Mouse (Mus musculus) heart, postnatal 0 days (tissue): Measurements from ENCODE around the gene Tulp2. TPM values are rescaled to one million over a fixed set of nuclear protein-coding genes. Genes with fewer than 3 reads are reported as not detected.

Experiments used
- ATAC-seq: fragments of 200-750 bp; cut with Nextera tagmentation; 2 replicates; pipeline ENCODE4 v1.8.0; 2017; ENCODE audit warnings: low read depth, moderate number of reproducible peaks, moderate library complexity; ENCODE audit not compliant: insufficient read depth
- DNase-seq: peaks from one replicate; pipeline ENCODE4 v3.0.0-alpha.2; 2016; ENCODE audit warnings: low spot score
- H3K27ac ChIP-seq: fragments of 300-500 bp; sonication (generic); 2 replicates; pipeline ENCODE4 v1.5.1; 2014; ENCODE audit warnings: low read depth, mild to moderate bottlenecking
- H3K27me3 ChIP-seq: fragments of 300-500 bp; sonication (generic); 2 replicates; pipeline ENCODE4 v1.6.1; 2014; ENCODE audit warnings: low read length, mixed read lengths; ENCODE audit not compliant: control insufficient read depth, insufficient read depth
- H3K36me3 ChIP-seq: fragments of 300-500 bp; sonication (generic); replicated peaks from 2 replicates; pipeline ENCODE4 v1.6.1; 2014; ENCODE audit warnings: low read length, mixed read lengths; ENCODE audit not compliant: control insufficient read depth, insufficient read depth
- H3K4me1 ChIP-seq: fragments of 300-500 bp; sonication (generic); 2 replicates; pipeline ENCODE4 v1.6.1; 2014; ENCODE audit warnings: antibody characterized with exemption; ENCODE audit not compliant: control insufficient read depth, insufficient read depth
- H3K4me2 ChIP-seq: fragments of 300-500 bp; sonication (generic); 2 replicates; pipeline ENCODE4 v1.6.1; 2014; ENCODE audit warnings: low read depth, mild to moderate bottlenecking, low read length, moderate library complexity
- H3K4me3 ChIP-seq: fragments of 300-500 bp; sonication (generic); 2 replicates; pipeline ENCODE4 v1.5.1; 2014; ENCODE audit warnings: low read depth, low read length
- H3K9ac ChIP-seq: fragments of 300-500 bp; sonication (generic); replicated peaks from 2 replicates; pipeline ENCODE4 v1.6.1; 2014; ENCODE audit warnings: low read depth, low read length, mixed read lengths
- H3K9me3 ChIP-seq: fragments of 300-500 bp; sonication (generic); replicated peaks from 2 replicates; pipeline ENCODE4 v1.6.1; 2016; ENCODE audit warnings: low read length; ENCODE audit not compliant: control insufficient read depth
- CTCF ChIP-seq: IDR thresholded peaks from 2 replicates; pipeline ENCODE4 v1.5.1; 2016; ENCODE audit warnings: antibody characterized with exemption, control low read depth, low read depth
- EP300 ChIP-seq: IDR thresholded peaks from 2 replicates; pipeline ENCODE4 v1.6.1; 2016; ENCODE audit warnings: antibody characterized with exemption, low read depth
- WGBS: fragments of 180-500 bp; shearing (Covaris S2); extraction: QIAGEN DNeasy Blood & Tissue Kit; methylation state at CpG from one replicate; pipeline ENCODE4 v1.1.7; 2014; 5-methylcytosine and 5-hydroxymethylcytosine counted together
- microRNA-seq: library from miRNA; unstranded; fragments of <30 nt; microRNA quantifications from one replicate; pipeline ENCODE4, GENCODE M21; 2016
- polyA plus RNA-seq: library from polyadenylated mRNA; unstranded; fragments of >200 nt; fragmentation: Nextera tagmentation; extraction: Ambion mirVana; gene quantifications from 2 replicates; pipeline ENCODE4 v1.2.1, GENCODE M21; 2015
- total RNA-seq: library from RNA; depleted of rRNA; stranded (reverse); fragments of >200 nt; gene quantifications from 2 replicates; pipeline ENCODE4 v1.2.3, GENCODE M21; 2014; ENCODE audit warnings: low replicate concordance; rRNA removed

Tulp2 gene
- total and polyA plus RNA-seq, 2 experiments from 2014 or later: 0.20 TPM; not detected in 1

DNA sequence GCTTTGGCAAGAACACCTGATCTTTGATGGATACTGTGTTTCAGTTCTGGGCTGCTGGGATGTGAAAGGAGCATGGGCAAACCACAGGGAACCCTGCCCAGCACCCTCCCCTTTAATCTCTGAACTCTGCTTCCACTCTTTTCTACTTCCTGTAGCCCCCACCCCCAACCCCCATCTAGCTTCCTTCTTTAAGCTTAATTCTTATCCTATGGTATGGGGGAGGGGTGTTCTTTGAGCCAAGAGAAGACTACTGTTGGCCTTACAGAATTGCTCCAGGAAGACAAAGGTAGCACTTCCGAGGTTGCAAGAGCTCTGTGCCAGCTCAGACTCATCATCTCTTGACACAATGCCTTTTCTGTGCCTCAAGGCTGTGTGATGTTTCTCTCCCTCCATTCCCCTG lies 90.3 kb downstream of the Tulp2 start:
- Histone ChIP-seq H3K27ac (no peak overlapping the region), H3K9ac (no peak overlapping the region), H3K4me3 (no peak overlapping the region), H3K36me3 (peaks cover 13% of the 10 kb centered on the region), H3K4me2 (no peak overlapping the region), H3K9me3 (no peaks in the 10 kb centered on the region), H3K27me3 (no peaks in the 10 kb centered on the region), H3K4me1 (peaks cover 34% of the 10 kb centered on the region)
- TF ChIP-seq CTCF (no peak), EP300 (no peak)
- no peak for ATAC-seq
- no peak for DNase-seq
- WGBS: 50% methylated on average over 1 of the region's 1 CpGs

Small RNA genes within 50 kb of the gene (microRNA-seq; reads per million reads assigned to microRNA genes)
- not detected for gene Gm22133

Other genes with a start within 250 kb of the Tulp2 start
Only the 30 nearest of the 36 such genes appear.
- not detected in 2 replicates for gene Slc6a21, start 204.4 kb upstream of the Tulp2 start, total RNA-seq
- gene Slc6a21, start 204.4 kb upstream of the Tulp2 start, polyA plus RNA-seq: not detected in 2 replicates
- gene Trpm4, start 148.1 kb upstream of the Tulp2 start, total RNA-seq: 15.8 and 44.0 TPM in 2 replicates
- 14.2 and 15.2 TPM in 2 replicates for gene Trpm4, start 148.1 kb upstream of the Tulp2 start, polyA plus RNA-seq
- gene Hrc, start 146.6 kb upstream of the Tulp2 start, total RNA-seq: 38.8 and 39.7 TPM in 2 replicates
- gene Hrc, start 146.6 kb upstream of the Tulp2 start, polyA plus RNA-seq: 43.8 and 45.9 TPM in 2 replicates
- gene Ppfia3, start 114.9 kb upstream of the Tulp2 start, total RNA-seq: 0.15 and 1.8 TPM in 2 replicates
- 0.58 and 0.68 TPM in 2 replicates for gene Ppfia3, start 114.9 kb upstream of the Tulp2 start, polyA plus RNA-seq
- 0.46 TPM in 1 of 2 replicates, not detected in the other for gene Lin7b, start 111.3 kb upstream of the Tulp2 start, total RNA-seq
- 2.2 and 2.3 TPM in 2 replicates for gene Lin7b, start 111.3 kb upstream of the Tulp2 start, polyA plus RNA-seq
- gene Snrnp70, start 86.1 kb upstream of the Tulp2 start, total RNA-seq: 141 and 162 TPM in 2 replicates
- 79.7 and 80.3 TPM in 2 replicates for gene Snrnp70, start 86.1 kb upstream of the Tulp2 start, polyA plus RNA-seq
- gene Kcna7, start 76.2 kb upstream of the Tulp2 start, total RNA-seq: 1.4 and 4.6 TPM in 2 replicates
- gene Kcna7, start 76.2 kb upstream of the Tulp2 start, polyA plus RNA-seq: 0.42 and 0.54 TPM in 2 replicates
- gene Ntf5, start 68.2 kb upstream of the Tulp2 start, total RNA-seq: 2.2 TPM in 1 of 2 replicates, not detected in the other
- gene Ntf5, start 68.2 kb upstream of the Tulp2 start, polyA plus RNA-seq: 0.15 and 0.21 TPM in 2 replicates
- 0.27 TPM in 1 of 2 replicates, not detected in the other for gene Lhb, start 61.1 kb upstream of the Tulp2 start, total RNA-seq
- gene Lhb, start 61.1 kb upstream of the Tulp2 start, polyA plus RNA-seq: not detected in 2 replicates
- 109 and 123 TPM in 2 replicates for gene Gys1, start 47.0 kb upstream of the Tulp2 start, total RNA-seq
- 68.3 and 70.4 TPM in 2 replicates for gene Gys1, start 47.0 kb upstream of the Tulp2 start, polyA plus RNA-seq
- 76.9 and 106 TPM in 2 replicates for gene Ruvbl2, start 43.8 kb upstream of the Tulp2 start, total RNA-seq
- 31.0 and 34.2 TPM in 2 replicates for gene Ruvbl2, start 43.8 kb upstream of the Tulp2 start, polyA plus RNA-seq
- 1,107 and 1,211 TPM in 2 replicates for gene Ftl1, start 22.0 kb upstream of the Tulp2 start, total RNA-seq
- gene Ftl1, start 22.0 kb upstream of the Tulp2 start, polyA plus RNA-seq: 2,163 and 2,221 TPM in 2 replicates
- gene Bax, start 15.0 kb upstream of the Tulp2 start, total RNA-seq: 48.1 and 88.1 TPM in 2 replicates
- 99.2 and 101 TPM in 2 replicates for gene Bax, start 15.0 kb upstream of the Tulp2 start, polyA plus RNA-seq
- gene Gm45808, start 4.9 kb downstream of the Tulp2 start, total RNA-seq: 14.2 TPM in 1 of 2 replicates, not detected in the other
- 0.18 TPM in 1 of 2 replicates, not detected in the other for gene Gm45808, start 4.9 kb downstream of the Tulp2 start, polyA plus RNA-seq
- 3.4 and 5.6 TPM in 2 replicates for gene Dhdh, start 6.9 kb downstream of the Tulp2 start, total RNA-seq
- gene Dhdh, start 6.9 kb downstream of the Tulp2 start, polyA plus RNA-seq: 5.1 and 5.3 TPM in 2 replicates
- gene Nucb1, start 28.5 kb downstream of the Tulp2 start, total RNA-seq: 78.4 and 107 TPM in 2 replicates
- 108 and 110 TPM in 2 replicates for gene Nucb1, start 28.5 kb downstream of the Tulp2 start, polyA plus RNA-seq
- 10.6 and 28.8 TPM in 2 replicates for gene Ppp1r15a, start 44.4 kb downstream of the Tulp2 start, total RNA-seq
- gene Ppp1r15a, start 44.4 kb downstream of the Tulp2 start, polyA plus RNA-seq: 19.2 and 22.8 TPM in 2 replicates
- gene Plekha4, start 44.5 kb downstream of the Tulp2 start, total RNA-seq: 1.3 and 3.4 TPM in 2 replicates
- 0.78 and 1.2 TPM in 2 replicates for gene Plekha4, start 44.5 kb downstream of the Tulp2 start, polyA plus RNA-seq
- gene Hsd17b14, start 73.0 kb downstream of the Tulp2 start, total RNA-seq: not detected in 2 replicates
- gene Hsd17b14, start 73.0 kb downstream of the Tulp2 start, polyA plus RNA-seq: 0.11 and 0.34 TPM in 2 replicates
- 70.6 and 97.2 TPM in 2 replicates for gene Bcat2, start 88.3 kb downstream of the Tulp2 start, total RNA-seq
- 73.7 and 74.8 TPM in 2 replicates for gene Bcat2, start 88.3 kb downstream of the Tulp2 start, polyA plus RNA-seq
- gene Fgf21, start 133.6 kb downstream of the Tulp2 start, total RNA-seq: not detected in 2 replicates
- gene Fgf21, start 133.6 kb downstream of the Tulp2 start, polyA plus RNA-seq: 0.12 TPM in 1 of 2 replicates, not detected in the other
- gene Fut1, start 135.4 kb downstream of the Tulp2 start, total RNA-seq: not detected in 2 replicates
- not detected in 2 replicates for gene Fut1, start 135.4 kb downstream of the Tulp2 start, polyA plus RNA-seq
- 0.53 TPM in 1 of 2 replicates, not detected in the other for gene Izumo1, start 139.9 kb downstream of the Tulp2 start, total RNA-seq
- 0.11 and 0.23 TPM in 2 replicates for gene Izumo1, start 139.9 kb downstream of the Tulp2 start, polyA plus RNA-seq
- 68.8 and 77.6 TPM in 2 replicates for gene Rasip1, start 145.6 kb downstream of the Tulp2 start, total RNA-seq
- 13.7 and 14.3 TPM in 2 replicates for gene Rasip1, start 145.6 kb downstream of the Tulp2 start, polyA plus RNA-seq
- 5.6 and 6.5 TPM in 2 replicates for gene Mamstr, start 158.1 kb downstream of the Tulp2 start, total RNA-seq
- gene Mamstr, start 158.1 kb downstream of the Tulp2 start, polyA plus RNA-seq: 7.2 and 7.7 TPM in 2 replicates
- gene Fut2, start 184.5 kb downstream of the Tulp2 start, total RNA-seq: not detected in 2 replicates
- gene Fut2, start 184.5 kb downstream of the Tulp2 start, polyA plus RNA-seq: 1.5 and 1.7 TPM in 2 replicates
- gene Ntn5, start 202.1 kb downstream of the Tulp2 start, total RNA-seq: not detected in 2 replicates
- 0.11 TPM in 1 of 2 replicates, not detected in the other for gene Ntn5, start 202.1 kb downstream of the Tulp2 start, polyA plus RNA-seq
- gene Sec1, start 212.5 kb downstream of the Tulp2 start, total RNA-seq: 0.62 and 1.3 TPM in 2 replicates
- 0.16 and 0.33 TPM in 2 replicates for gene Sec1, start 212.5 kb downstream of the Tulp2 start, polyA plus RNA-seq
- gene Car11, start 218.0 kb downstream of the Tulp2 start, total RNA-seq: 1.6 and 3.0 TPM in 2 replicates
- 2.5 and 2.8 TPM in 2 replicates for gene Car11, start 218.0 kb downstream of the Tulp2 start, polyA plus RNA-seq
- 29.3 and 37.4 TPM in 2 replicates for gene Dbp, start 223.2 kb downstream of the Tulp2 start, total RNA-seq
- 21.9 and 24.9 TPM in 2 replicates for gene Dbp, start 223.2 kb downstream of the Tulp2 start, polyA plus RNA-seq